ENCODE assay signal across 8 mouse cellular contexts in the genomic region with DNA sequence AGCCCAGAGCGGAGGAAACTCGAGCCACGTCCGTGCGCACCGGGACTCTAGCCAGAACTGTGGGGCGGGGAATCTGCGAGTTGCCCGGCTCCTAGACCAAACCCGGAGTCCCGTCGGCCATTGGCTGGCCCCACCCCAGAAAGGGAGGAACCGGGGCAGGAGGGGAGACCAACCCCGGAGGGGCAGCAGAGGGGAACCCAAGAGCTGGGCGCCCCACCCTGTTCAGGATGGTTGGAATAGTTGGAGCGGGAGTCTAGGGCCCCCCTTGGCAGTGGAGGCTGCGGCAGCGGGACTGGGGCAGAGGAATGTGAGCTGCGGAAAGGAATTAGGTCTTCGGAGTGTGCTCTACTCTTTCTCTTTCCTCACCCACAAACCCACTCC. TPM values are rescaled to one million over a fixed set of nuclear protein-coding genes. Genes with fewer than 3 reads are reported as not detected.
DNase-seq lines count a peak whose midpoint lies in the region; ATAC-seq and TF ChIP-seq lines count a peak whose summit lies in the region.

TSS of gene Cavin1 (minus strand) at position 331 of the 381 bp plus-strand sequence.

- TF ChIP-seq POLR2A in lung, adult 2 months (IDR thresholded peaks at IDR 0.05; ENCODE audit: borderline replicate concordance, extremely low read depth, low read depth, low read length): peak; percentile 98

- H3K27me3 ChIP-seq in forebrain, embryonic 13.5 days: peaks cover 83% of the 10 kb centered on the region

- intact Hi-C loops in heart, postnatal 10 days (cut with DNase I): no loop called here

- in situ Hi-C loops in ES-E14 (cut with MboI; ENCODE audit: low sequenced_read_pairs in 2 of 2, unreplicated experiment in 2 of 2): no loop called here

- H3K36me3 ChIP-seq in ES-E14 (ENCODE audit: control insufficient read depth, insufficient read depth, low read length, poor library complexity, severe bottlenecking): no peaks in the 10 kb centered on the region
- H3K36me3 ChIP-seq in forebrain, embryonic 13.5 days (ENCODE audit: poor library complexity, severe bottlenecking): no peaks in the 10 kb centered on the region

- H3K9ac ChIP-seq in ES-E14 (ENCODE audit: insufficient read depth, low read depth, low read length, poor library complexity, severe bottlenecking): peak within 1 kb of the TSS; percentile 67
- H3K9ac ChIP-seq in forebrain, embryonic 13.5 days: peak within 1 kb of the TSS; percentile 35

- ATAC-seq in forebrain, embryonic 13.5 days: peak; percentile 36; the same call in 1 of the 2 replicates

- TF ChIP-seq CTCF in lung, adult 2 months (IDR thresholded peaks at IDR 0.05; ENCODE audit: insufficient read depth, low read length): no peak

- no peak for DNase-seq in ES-E14 (ENCODE audit: low read depth, low spot score)
- DNase-seq in brain, adult 2 months (ENCODE audit: low read depth, low spot score): peak; percentile 53
- DNase-seq in heart, postnatal 10 days: peak; percentile 99 to 100
- peak; percentile 95 to 96 for DNase-seq in kidney, postnatal 4 days
- DNase-seq in lung, adult 2 months: peak; percentile 99
- DNase-seq in ovary, adult 18-20 months (ENCODE audit: low spot score): peak; percentile 97
- peak; percentile 96 to 98 for DNase-seq in urinary bladder, postnatal 36 days (ENCODE audit: low spot score in 2 of 2)

- no peaks in the 10 kb centered on the region for H3K9me3 ChIP-seq in ES-E14 (ENCODE audit: control insufficient read depth, insufficient read depth, low read depth, low read length)
- H3K9me3 ChIP-seq in forebrain, embryonic 13.5 days (replicated peaks): no peaks in the 10 kb centered on the region

- peak within 1 kb of the TSS; percentile 63 to 74 for H3K4me3 ChIP-seq in ES-E14 (ENCODE audit: insufficient read depth in 1 of 2, low read depth in 1 of 2, low read length in 2 of 2, poor library complexity in 1 of 2, severe bottlenecking in 1 of 2)
- peak within 1 kb of the TSS; percentile 36 for H3K4me3 ChIP-seq in forebrain, embryonic 13.5 days
- H3K4me3 ChIP-seq in lung, adult 2 months (replicated peaks; ENCODE audit: extremely low read depth, low read depth, low read length): peak within 1 kb of the TSS; percentile 94

- H3K27ac ChIP-seq in ES-E14 (ENCODE audit: insufficient read depth, low read depth, low read length, poor library complexity, severe bottlenecking): no peak within 1 kb of the TSS
- H3K27ac ChIP-seq in forebrain, embryonic 13.5 days: no peak within 1 kb of the TSS

- WGBS in forebrain, embryonic 13.5 days: 2% methylated on average over 20 of the region's 20 CpGs
- 1% methylated on average over 20 of the region's 20 CpGs for WGBS in lung, adult 2 months

- peak within 1 kb of the TSS; percentile 55 for H3K4me2 ChIP-seq in forebrain, embryonic 13.5 days

- H3K4me1 ChIP-seq in ES-E14 (ENCODE audit: control insufficient read depth in 2 of 2, insufficient read depth in 2 of 2, low read length in 2 of 2, poor library complexity in 1 of 2): 0 out of 4 replicates have a peak, but pooled peaks cover 0 to 1% of the 10 kb centered on the region in 2 experiments
- peaks cover 16% of the 10 kb centered on the region for H3K4me1 ChIP-seq in forebrain, embryonic 13.5 days
- peaks cover 2% of the 10 kb centered on the region; the same call in 1 of the 2 replicates for H3K4me1 ChIP-seq in lung, adult 2 months (ENCODE audit: control insufficient read depth, insufficient read depth, low read length)

TF ChIP-seq in ES-E14, 5 proteins besides CTCF, POLR2A, EP300 and RAD21:
- TF ChIP-seq ZNF384 (IDR thresholded peaks at IDR 0.05; ENCODE audit: low read depth, low read length): no peak
- TF ChIP-seq MAFK (IDR thresholded peaks at IDR 0.05; ENCODE audit: insufficient read depth, low read depth, low read length): no peak
- TF ChIP-seq ZC3H11A (IDR thresholded peaks at IDR 0.05; ENCODE audit: borderline replicate concordance, low read depth, low read length): no peak
- TF ChIP-seq CHD2 (IDR thresholded peaks at IDR 0.05; ENCODE audit: low read depth, low read length): no peak
- no peak for TF ChIP-seq HCFC1 (IDR thresholded peaks at IDR 0.05; ENCODE audit: borderline replicate concordance, insufficient read depth, low read length)

RNA-seq across cellular contexts. Expression of gene Cavin1, which starts in this region (rescaled TPM):
- total RNA-seq in ES-E14 (2012; rRNA removed): 16.4 and 30.7 TPM in 2 replicates
- 19.5 and 23.4 TPM in 2 replicates for polyA plus RNA-seq in forebrain, embryonic 13.5 days (2015; fragmentation: Nextera tagmentation; extraction: Ambion mirVana)
- total RNA-seq in heart, postnatal 10 days (2021): 100 to 1,000 TPM; 462 to 471 TPM
- polyA plus RNA-seq in lung, adult 2 months (2012; rRNA removed): 270 and 280 TPM in 2 replicates

Comparison
In these comparisons a context has a peak if more than half of its experiments do, and no peak if none do; other contexts are left out.
1. RNA of gene Cavin1 (total RNA-seq): 462 to 471 TPM in heart, postnatal 10 days; 16.4 to 30.7 TPM in ES-E14; every median in the first group is over 10 times any median in the second.
2. RNA of gene Cavin1 (polyA plus RNA-seq): 270 to 280 TPM in lung, adult 2 months; 19.5 to 23.4 TPM in forebrain, embryonic 13.5 days; every median in the first group is over 10 times any median in the second.
3. H3K4me3 ChIP-seq: peak in every context shown above with its lines; median percentile 94 in lung, adult 2 months; 68 in ES-E14; 36 in forebrain, embryonic 13.5 days.